Mouse (Mus musculus): ENCODE measurements around the gene Kri1.

GRCm38 (mm10) chr9:21236991-21237367 lies 50.8 kb downstream of the Kri1 start:
- TF ChIP-seq CTCF (IDR thresholded peaks at IDR 0.05; ENCODE audit: extremely low read depth, insufficient read length, insufficient replicate concordance, low read depth, low read length) (no peak), POLR2A (IDR thresholded peaks at IDR 0.05; ENCODE audit: low read depth, low read length) (no peak)

All from small intestine, adult 2 months (tissue).